15 mouse cellular contexts compared by ENCODE assay signal in the genomic region with DNA sequence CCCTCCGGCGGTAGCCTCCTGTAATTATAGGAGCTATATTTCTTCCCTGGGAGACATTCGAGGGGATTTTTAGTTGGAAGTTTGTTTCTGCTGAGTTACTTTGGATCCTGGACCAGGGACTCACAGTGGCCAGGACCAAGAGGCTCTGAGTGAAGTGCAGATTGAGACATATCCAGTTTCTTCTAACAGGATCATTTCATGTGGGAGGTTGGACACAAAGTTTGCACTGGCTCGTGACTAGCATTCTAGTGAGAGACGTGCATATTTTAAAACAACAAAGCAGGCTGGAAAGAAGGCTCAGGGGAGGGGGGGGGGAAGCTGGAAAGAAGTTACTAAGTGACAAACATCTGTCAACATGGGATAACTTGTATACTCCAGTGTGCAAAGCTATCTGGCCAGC. TPM values are rescaled to one million over a fixed set of nuclear protein-coding genes. Genes with fewer than 3 reads are reported as not detected.
A peak's percentile ranks its signal among the peaks of the same experiment; 100 is the strongest.
DNase-seq lines count a peak whose midpoint lies in the region; ATAC-seq lines count a peak whose summit lies in the region.
"Had no signal": no experiment of that assay in that cellular context is flagged by ENCODE, and none has a peak within 500 bp of the region (broad histone marks: within the 10 kb centered on the region; RNA-seq: fewer than 3 reads in every experiment).

No protein-coding gene starts in this region.

- no peaks in the 10 kb centered on the region for H3K36me3 ChIP-seq in kidney, embryonic 16.5 days (ENCODE audit: insufficient read depth, low read length)
- H3K36me3 ChIP-seq in hindbrain, embryonic 10.5 days, result peaks cover 17% of the 10 kb centered on the region
- no peaks in the 10 kb centered on the region for H3K36me3 ChIP-seq in midbrain, embryonic 15.5 days (replicated peaks)
- H3K36me3 ChIP-seq: heart, embryonic 15.5 days; liver, embryonic 12.5 days had no signal

- H3K27me3 ChIP-seq in kidney, embryonic 16.5 days (ENCODE audit: insufficient read depth, low read length), result peaks cover 70% of the 10 kb centered on the region
- H3K27me3 ChIP-seq in hindbrain, embryonic 10.5 days (ENCODE audit: insufficient read depth, poor library complexity, severe bottlenecking), result peaks cover 91% of the 10 kb centered on the region
- H3K27me3 ChIP-seq in midbrain, embryonic 15.5 days (replicated peaks), result peaks cover 39% of the 10 kb centered on the region

- no peak overlapping the region for H3K4me3 ChIP-seq in kidney, embryonic 16.5 days (ENCODE audit: low read length)
- H3K4me3 ChIP-seq in hindbrain, embryonic 10.5 days, result peak overlapping the region; percentile 62
- no peak overlapping the region for H3K4me3 ChIP-seq in midbrain, embryonic 15.5 days
- H3K4me3 ChIP-seq: heart, embryonic 15.5 days; liver, embryonic 12.5 days had no signal

- H3K4me2 ChIP-seq in kidney, embryonic 16.5 days (replicated peaks; ENCODE audit: low read depth, low read length), result peak overlapping the region; percentile 60; the same call in 1 of the 2 replicates
- peak overlapping the region; percentile 66; the same call in 1 of the 2 replicates for H3K4me2 ChIP-seq in midbrain, embryonic 15.5 days
- H3K4me2 ChIP-seq: liver, embryonic 12.5 days had no signal

- no peaks in the 10 kb centered on the region for H3K9me3 ChIP-seq in kidney, embryonic 16.5 days (ENCODE audit: low read length)
- no peaks in the 10 kb centered on the region for H3K9me3 ChIP-seq in hindbrain, embryonic 10.5 days
- H3K9me3 ChIP-seq in midbrain, embryonic 15.5 days, result no peaks in the 10 kb centered on the region
- H3K9me3 ChIP-seq: heart, embryonic 15.5 days; liver, embryonic 12.5 days had no signal

- H3K27ac ChIP-seq in kidney, embryonic 16.5 days (ENCODE audit: low read length), result no peak overlapping the region
- peak overlapping the region; percentile 95 for H3K27ac ChIP-seq in hindbrain, embryonic 10.5 days
- peak overlapping the region; percentile 77 for H3K27ac ChIP-seq in midbrain, embryonic 15.5 days
- H3K27ac ChIP-seq: heart, embryonic 15.5 days; liver, embryonic 12.5 days had no signal

- intact Hi-C loops in left cerebral cortex, postnatal 10 days (cut with DNase I), result loop anchor here (10.0 kb wide), 3 partner anchors 1048 to 1338 kb away; partner anchors contain the start of genes 2210408I21Rik and Slf1

- DNase-seq in kidney, postnatal 14 days, result no peak
- DNase-seq in hindbrain, embryonic 10.5 days (ENCODE audit: low spot score), result no peak
- no peak for DNase-seq in right cerebral cortex, adult 18-20 months
- no peak for DNase-seq in thymus, postnatal 0 days (ENCODE audit: low spot score)
- DNase-seq in left cerebral cortex, postnatal 10 days (ENCODE audit: extremely low spot score in 1 of 2, low spot score in 2 of 2), result no peak
- DNase-seq: B cell, adult 2 months; kidney, adult 2 months; layer of hippocampus, postnatal 36 days; lung, postnatal 36 days; right cerebral cortex, postnatal 25 days had no signal

- ATAC-seq in kidney, embryonic 16.5 days (ENCODE audit: low FRiP score, low TSS enrichment), result no peak
- ATAC-seq in midbrain, embryonic 15.5 days (replicated peaks), result no peak
- ATAC-seq in inflammation-experienced regulatory T-cells, adult 6 months, result no peak
- ATAC-seq: liver, embryonic 12.5 days had no signal

- peaks cover 27% of the 10 kb centered on the region for H3K4me1 ChIP-seq in kidney, embryonic 16.5 days (ENCODE audit: insufficient read depth, low read length)
- H3K4me1 ChIP-seq in hindbrain, embryonic 10.5 days (replicated peaks), result peaks cover 96% of the 10 kb centered on the region
- peaks cover 49% of the 10 kb centered on the region for H3K4me1 ChIP-seq in midbrain, embryonic 15.5 days
- H3K4me1 ChIP-seq: liver, embryonic 12.5 days had no signal

- WGBS in kidney, embryonic 16.5 days, result 7% methylated on average over 5 of the region's 5 CpGs
- WGBS in hindbrain, embryonic 10.5 days, result 2% methylated on average over 5 of the region's 5 CpGs
- 8% methylated on average over 5 of the region's 5 CpGs for WGBS in midbrain, embryonic 15.5 days

- H3K9ac ChIP-seq in kidney, embryonic 16.5 days (replicated peaks; ENCODE audit: low read length), result no peak overlapping the region; the same call in 1 of the 2 replicates
- H3K9ac ChIP-seq in midbrain, embryonic 15.5 days, result no peak overlapping the region
- H3K9ac ChIP-seq: heart, embryonic 15.5 days; liver, embryonic 12.5 days had no signal

RNA-seq across cellular contexts. Expression of gene Nr2f1, which starts 16.6 kb away (rescaled TPM):
- polyA plus RNA-seq in kidney, embryonic 16.5 days (2015; fragmentation: Nextera tagmentation; extraction: Ambion mirVana), result 12.3 and 15.5 TPM in 2 replicates
- 69.0 and 74.0 TPM in 2 replicates for polyA plus RNA-seq in hindbrain, embryonic 10.5 days (2016; fragmentation: Nextera tagmentation; extraction: Ambion mirVana)
- polyA plus RNA-seq in midbrain, embryonic 15.5 days (2015; fragmentation: Nextera tagmentation; extraction: Ambion mirVana), result 58.4 and 61.2 TPM in 2 replicates
- not detected for polyA plus RNA-seq in inflammation-experienced regulatory T-cells, adult 6 months (2017; shearing (Covaris generic))
- polyA plus RNA-seq in thymus, postnatal 0 days (2015; fragmentation: Nextera tagmentation; extraction: Ambion mirVana), result 1.1 and 1.5 TPM in 2 replicates
- 100 to 1,000 TPM; 146 to 153 TPM for total RNA-seq in left cerebral cortex, postnatal 10 days (2021)
